Mouse (Mus musculus) testis, adult 2 months (tissue): ENCODE data around the gene Zdhhc20. TPM values are rescaled to one million over a fixed set of nuclear protein-coding genes. Genes with fewer than 3 reads are reported as not detected.
"Not testable (repeated sequence)": the region's sequence is repeated elsewhere in the genome, so short reads cannot be mapped to it uniquely, and the experiment has no call there.

ENCODE experiments used
- H3K27ac ChIP-seq: fragments of 200-500 bp; 2 replicates; pipeline ENCODE4 v1.5.1; 2012; ENCODE audit warnings: low read depth, low read length; ENCODE audit not compliant: control insufficient read depth, insufficient read depth
- H3K27me3 ChIP-seq: fragments of 200-500 bp; 2 replicates; pipeline ENCODE4 v1.6.1; 2012; ENCODE audit warnings: mild to moderate bottlenecking, low read length, moderate library complexity; ENCODE audit not compliant: control insufficient read depth, insufficient read depth
- H3K36me3 ChIP-seq: fragments of 200-500 bp; 2 replicates; pipeline ENCODE4 v1.6.1; 2012; ENCODE audit warnings: mild to moderate bottlenecking, low read length; ENCODE audit not compliant: control insufficient read depth, insufficient read depth
- H3K4me1 ChIP-seq: fragments of 200-500 bp; 2 replicates; pipeline ENCODE4 v1.6.1; 2012; ENCODE audit warnings: low read length; ENCODE audit not compliant: control insufficient read depth, insufficient read depth
- H3K4me3 ChIP-seq: fragments of 200-500 bp; 2 replicates; pipeline ENCODE4 v1.5.1; 2012; ENCODE audit warnings: low read depth, mild to moderate bottlenecking, low read length, moderate library complexity, mixed read lengths; ENCODE audit not compliant: control insufficient read depth
- CTCF ChIP-seq: fragments of 200-500 bp; IDR thresholded peaks from 2 replicates; pipeline ENCODE4 v1.5.1; 2012; ENCODE audit warnings: low read depth, mild to moderate bottlenecking, inconsistent platforms, low read length, moderate library complexity; ENCODE audit not compliant: control insufficient read depth, insufficient read depth, insufficient replicate concordance
- POLR2A ChIP-seq: fragments of 200-500 bp; IDR thresholded peaks from 2 replicates; pipeline ENCODE4 v1.6.1; 2012; ENCODE audit warnings: low read depth, mild to moderate bottlenecking, inconsistent platforms, low read length, moderate library complexity; ENCODE audit not compliant: control insufficient read depth
- polyA plus RNA-seq: library from polyadenylated mRNA; depleted of rRNA; stranded (reverse); fragments of >200 nt; gene quantifications from 2 replicates; pipeline ENCODE4 v1.2.3, GENCODE M21; 2012

Gene Zdhhc20
- polyA plus RNA-seq, 1 experiment, result 9.4 TPM

- Histone ChIP-seq H3K27ac (no peak overlapping the region), H3K4me1 (no peaks in the 10 kb centered on the region)
- TF ChIP-seq POLR2A, result no peak
- TF ChIP-seq CTCF, result no peak
Observed at GRCm38 (mm10) chr14:57866676-57867276, 23.3 kb downstream of the Zdhhc20 start.

GRCm38 (mm10) chr14:57865256-57865655 lies 24.8 kb downstream of the Zdhhc20 start:
- TF ChIP-seq CTCF (no peak), POLR2A (no peak)
- H3K4me3 ChIP-seq, result no peak overlapping the region
- H3K36me3 ChIP-seq, result no peaks in the 10 kb centered on the region
- no peak overlapping the region for H3K27ac ChIP-seq
- no peaks in the 10 kb centered on the region for H3K27me3 ChIP-seq
- H3K4me1 ChIP-seq, result no peaks in the 10 kb centered on the region

More at GRCm38 (mm10) chr14:57866676-57867276, 23.3 kb downstream of the Zdhhc20 start:
- H3K36me3 ChIP-seq, result no peaks in the 10 kb centered on the region
- H3K27me3 ChIP-seq, result no peaks in the 10 kb centered on the region
- no peak overlapping the region for H3K4me3 ChIP-seq

DNA sequence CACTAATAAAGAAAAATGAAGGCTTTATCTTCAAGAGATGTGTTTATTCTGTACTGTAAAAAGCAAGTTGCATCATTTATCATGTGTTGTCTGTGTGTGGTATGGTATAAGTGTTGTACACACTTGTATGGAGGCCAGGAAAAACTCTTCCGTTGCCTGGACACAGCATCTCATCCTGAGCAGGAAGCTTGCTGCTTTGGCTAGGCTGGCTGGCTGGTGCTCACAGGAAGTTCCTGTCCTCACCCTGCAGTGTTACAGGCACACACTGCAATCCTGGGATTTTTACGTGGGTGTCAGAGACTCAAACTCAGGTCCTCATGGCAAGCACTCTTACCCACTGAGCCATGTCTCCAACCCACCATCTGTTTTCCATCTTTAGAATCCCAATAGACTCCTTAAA lies 26.9 kb downstream of the Zdhhc20 start:
- Histone ChIP-seq H3K27me3 (no peaks in the 10 kb centered on the region), H3K4me1 (no peaks in the 10 kb centered on the region), H3K36me3 (no peaks in the 10 kb centered on the region), H3K27ac (no peak overlapping the region), H3K4me3 (no peak overlapping the region)
- no peak for TF ChIP-seq POLR2A
- no peak for TF ChIP-seq CTCF

DNA sequence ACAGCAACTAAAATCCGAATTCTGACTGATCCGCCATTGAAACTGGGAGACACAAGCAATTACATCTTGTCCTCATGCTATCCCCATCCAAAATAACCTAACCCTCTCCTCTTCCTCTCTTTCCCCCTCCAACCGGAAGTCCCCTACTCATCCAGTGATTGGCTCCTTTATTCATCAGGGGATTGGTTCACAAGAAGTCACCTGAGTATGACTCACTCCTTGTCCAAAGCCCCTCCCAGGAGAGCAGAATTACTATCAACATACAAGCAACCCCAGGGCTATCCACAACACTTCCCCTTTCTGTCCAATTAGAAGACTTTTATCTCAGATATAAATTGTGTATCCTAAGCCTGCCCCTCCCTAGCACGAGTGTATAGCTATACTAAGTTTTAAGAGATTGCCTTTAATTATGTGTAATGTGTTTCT lies 28.1 kb downstream of the Zdhhc20 start:
- TF ChIP-seq POLR2A (no peak), CTCF (no peak)
- H3K4me1 ChIP-seq, result no peaks in the 10 kb centered on the region
- H3K27me3 ChIP-seq, result no peaks in the 10 kb centered on the region
- no peaks in the 10 kb centered on the region for H3K36me3 ChIP-seq
- no peak overlapping the region for H3K4me3 ChIP-seq
- no peak overlapping the region for H3K27ac ChIP-seq

- H3K27me3 ChIP-seq, result no peaks in the 10 kb centered on the region
- H3K36me3 ChIP-seq, result no peaks in the 10 kb centered on the region
- H3K27ac ChIP-seq, result no peak overlapping the region
- H3K4me1 ChIP-seq, result no peaks in the 10 kb centered on the region
- no peak for TF ChIP-seq CTCF
- no peak for TF ChIP-seq POLR2A
- H3K4me3 ChIP-seq, result no peak overlapping the region
Observed at GRCm38 (mm10) chr14:57859520-57859919, 30.6 kb downstream of the Zdhhc20 start.

DNA sequence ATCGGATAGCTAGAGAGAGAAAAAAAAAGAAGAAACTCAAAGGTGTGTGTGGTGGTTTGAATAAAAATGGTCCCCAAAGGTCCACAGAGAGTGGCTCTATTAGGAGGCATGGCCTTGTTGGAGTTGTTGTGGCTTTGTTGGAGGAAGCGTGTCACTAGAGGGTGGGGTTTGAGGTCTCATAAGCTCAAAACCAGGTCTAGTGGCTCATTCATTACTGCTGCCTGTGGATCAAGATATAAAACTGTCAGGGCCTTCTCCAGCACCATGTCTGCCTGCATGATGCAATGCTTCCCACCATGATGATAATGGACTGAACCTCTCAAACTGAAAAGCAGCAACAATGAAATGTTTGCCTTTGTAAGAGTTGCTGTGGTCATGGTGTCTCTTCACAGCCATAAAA lies 31.5 kb downstream of the Zdhhc20 start:
- Histone ChIP-seq H3K36me3 (no peaks in the 10 kb centered on the region), H3K4me3 (no peak overlapping the region), H3K27ac (no peak overlapping the region), H3K27me3 (no peaks in the 10 kb centered on the region), H3K4me1 (no peaks in the 10 kb centered on the region)
- TF ChIP-seq CTCF, result no peak
- TF ChIP-seq POLR2A, result no peak

DNA sequence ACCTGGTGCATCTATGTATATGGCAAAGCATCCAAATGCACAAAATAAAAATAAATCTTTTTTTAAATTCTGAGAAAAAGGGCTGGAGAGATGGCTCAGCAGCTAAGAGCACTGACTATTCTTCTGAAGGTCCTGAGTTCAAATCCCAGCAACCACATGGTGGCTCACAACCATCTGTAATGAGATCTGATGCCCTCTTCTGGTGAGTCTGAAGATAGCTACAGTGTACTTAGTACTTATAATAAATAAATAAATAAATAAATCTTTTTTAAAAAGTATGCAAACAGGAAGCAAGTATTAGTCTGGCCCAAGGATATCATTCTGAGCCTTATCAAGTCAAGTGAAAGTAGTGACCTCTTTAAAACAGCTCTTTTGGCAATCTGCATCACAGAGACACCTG lies 34.0 kb downstream of the Zdhhc20 start:
- not testable (repeated sequence) for H3K4me1 ChIP-seq, H3K36me3 ChIP-seq, H3K27ac ChIP-seq, H3K27me3 ChIP-seq, H3K4me3 ChIP-seq

GRCm38 (mm10) chr14:57852961-57853360 lies 37.1 kb downstream of the Zdhhc20 start:
- Histone ChIP-seq H3K27ac (no peak overlapping the region), H3K4me3 (no peak overlapping the region), H3K36me3 (no peaks in the 10 kb centered on the region; the same call in 1 of the 2 replicates), H3K27me3 (no peaks in the 10 kb centered on the region), H3K4me1 (no peaks in the 10 kb centered on the region)
- TF ChIP-seq POLR2A (no peak), CTCF (no peak)
